Mouse (Mus musculus): ENCODE measurements around the gene Plk2. TPM values are rescaled to one million over a fixed set of nuclear protein-coding genes. Genes with fewer than 3 reads are reported as not detected.
"Not testable (repeated sequence)": the region's sequence is repeated elsewhere in the genome, so short reads cannot be mapped to it uniquely, and the experiment has no call there.

Plk2 gene
- polyA plus RNA-seq, 1 experiment from 2014 or later = 121 TPM

GRCm38 (mm10) chr13:110392631-110393030 is 2.2 kb upstream of the Plk2 start:
- Histone ChIP-seq H3K4me3 (no peak overlapping the region), H3K4me1 (replicated peaks) (peaks cover 8% of the 10 kb centered on the region), H3K36me3 (peaks cover 3% of the 10 kb centered on the region), H3K9me3 (peaks cover 3% of the 10 kb centered on the region; the same call in 1 of the 2 replicates), H3K4me2 (no peak overlapping the region), H3K9ac (no peak overlapping the region), H3K27me3 (no peaks in the 10 kb centered on the region), H3K27ac (no peak overlapping the region)
- ATAC-seq (ENCODE audit: low FRiP score) = no peak
- WGBS = 47% methylated on average over 3 of the region's 3 CpGs

- H3K4me1 ChIP-seq (replicated peaks) = peaks cover 25% of the 10 kb centered on the region
- peak overlapping the region; percentile 93 for H3K27ac ChIP-seq
- under 1% methylated on average over 39 of the region's 41 CpGs for WGBS
- peak overlapping the region; percentile 97 for H3K9ac ChIP-seq
- peak; percentile 36 for ATAC-seq (ENCODE audit: low FRiP score)
- peaks cover 29% of the 10 kb centered on the region for H3K36me3 ChIP-seq
- H3K4me2 ChIP-seq = peak overlapping the region; percentile 96
- H3K27me3 ChIP-seq = no peaks in the 10 kb centered on the region
- H3K9me3 ChIP-seq = no peaks in the 10 kb centered on the region
- H3K4me3 ChIP-seq = peak overlapping the region; percentile 76
Measured at GRCm38 (mm10) chr13:110395179-110395794, 441 bp downstream of the Plk2 start.

DNA sequence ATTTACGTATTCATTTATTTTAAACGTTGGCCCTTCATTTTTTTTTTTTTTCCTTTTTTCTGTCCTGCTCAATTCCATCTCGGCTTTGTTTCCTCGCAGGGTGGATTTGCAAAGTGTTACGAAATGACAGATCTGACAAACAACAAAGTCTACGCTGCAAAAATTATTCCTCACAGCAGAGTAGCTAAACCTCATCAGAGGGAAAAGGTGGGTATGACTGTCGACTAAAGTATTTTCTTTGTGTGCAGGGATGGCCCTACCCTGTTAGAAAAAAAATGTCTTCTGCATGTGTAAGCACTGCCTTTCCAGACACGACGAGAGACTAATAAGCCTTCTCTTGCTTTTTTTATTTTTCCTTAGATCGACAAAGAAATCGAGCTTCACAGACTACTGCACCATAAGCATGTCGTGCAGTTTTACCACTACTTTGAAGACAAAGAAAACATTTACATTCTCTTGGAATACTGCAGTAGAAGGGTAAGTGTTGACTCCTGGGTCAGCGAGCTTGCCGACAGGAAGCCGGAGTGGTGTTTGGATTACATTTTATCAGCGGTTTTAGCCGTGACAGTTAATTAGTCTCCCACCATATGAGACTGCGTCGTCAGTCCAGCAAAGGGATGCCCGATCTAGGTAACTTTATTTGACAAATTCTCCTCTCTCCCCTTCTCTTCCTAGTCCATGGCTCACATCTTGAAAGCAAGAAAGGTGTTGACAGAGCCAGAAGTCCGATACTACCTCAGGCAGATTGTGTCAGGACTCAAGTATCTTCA is 1.3 kb downstream of the Plk2 start:
- no peak for ATAC-seq (ENCODE audit: low FRiP score)
- peaks cover 38% of the 10 kb centered on the region for H3K36me3 ChIP-seq
- peak overlapping the region; percentile 93 for H3K27ac ChIP-seq
- no peaks in the 10 kb centered on the region for H3K27me3 ChIP-seq
- 23% methylated on average over 21 of the region's 21 CpGs for WGBS
- H3K4me2 ChIP-seq = peak overlapping the region; percentile 96
- no peaks in the 10 kb centered on the region for H3K9me3 ChIP-seq
- peak overlapping the region; percentile 76 for H3K4me3 ChIP-seq
- peaks cover 25% of the 10 kb centered on the region for H3K4me1 ChIP-seq (replicated peaks)
- peak overlapping the region; percentile 97 for H3K9ac ChIP-seq

- H3K27ac ChIP-seq = no peak overlapping the region
- H3K9me3 ChIP-seq = no peaks in the 10 kb centered on the region
- 87% methylated on average over 8 of the region's 8 CpGs for WGBS
- H3K9ac ChIP-seq = 0 out of 2 replicates have a peak overlapping the region, but pooled peaks have one; percentile 31
- H3K4me3 ChIP-seq = peak overlapping the region; percentile 16
- no peak for ATAC-seq (ENCODE audit: low FRiP score)
- H3K27me3 ChIP-seq = no peaks in the 10 kb centered on the region
- peak overlapping the region; percentile 96 for H3K4me2 ChIP-seq
- H3K36me3 ChIP-seq = peaks cover 42% of the 10 kb centered on the region
- peaks cover 25% of the 10 kb centered on the region for H3K4me1 ChIP-seq (replicated peaks)
Measured at GRCm38 (mm10) chr13:110397750-110398149, 2.9 kb downstream of the Plk2 start.

GRCm38 (mm10) chr13:110398513-110399270 is 3.8 kb downstream of the Plk2 start:
- H3K36me3 ChIP-seq = peaks cover 42% of the 10 kb centered on the region
- no peak for ATAC-seq (ENCODE audit: low FRiP score)
- peak overlapping the region; percentile 16 for H3K4me3 ChIP-seq
- peaks cover 25% of the 10 kb centered on the region for H3K4me1 ChIP-seq (replicated peaks)
- H3K27me3 ChIP-seq = no peaks in the 10 kb centered on the region
- H3K4me2 ChIP-seq = peak overlapping the region; percentile 96
- no peaks in the 10 kb centered on the region for H3K9me3 ChIP-seq
- no peak overlapping the region for H3K9ac ChIP-seq
- no peak overlapping the region for H3K27ac ChIP-seq
- 73% methylated on average over 24 of the region's 24 CpGs for WGBS

GRCm38 (mm10) chr13:110401443-110401842 is 6.6 kb downstream of the Plk2 start:
- 88% methylated on average over 3 of the region's 3 CpGs for WGBS
- Histone ChIP-seq H3K4me2 (no peak overlapping the region), H3K4me3 (no peak overlapping the region), H3K27ac (no peak overlapping the region), H3K36me3 (peaks cover 42% of the 10 kb centered on the region), H3K27me3 (no peaks in the 10 kb centered on the region), H3K9me3 (no peaks in the 10 kb centered on the region), H3K4me1 (replicated peaks) (peaks cover 28% of the 10 kb centered on the region), H3K9ac (no peak overlapping the region)
- no peak for ATAC-seq (ENCODE audit: low FRiP score)

DNA sequence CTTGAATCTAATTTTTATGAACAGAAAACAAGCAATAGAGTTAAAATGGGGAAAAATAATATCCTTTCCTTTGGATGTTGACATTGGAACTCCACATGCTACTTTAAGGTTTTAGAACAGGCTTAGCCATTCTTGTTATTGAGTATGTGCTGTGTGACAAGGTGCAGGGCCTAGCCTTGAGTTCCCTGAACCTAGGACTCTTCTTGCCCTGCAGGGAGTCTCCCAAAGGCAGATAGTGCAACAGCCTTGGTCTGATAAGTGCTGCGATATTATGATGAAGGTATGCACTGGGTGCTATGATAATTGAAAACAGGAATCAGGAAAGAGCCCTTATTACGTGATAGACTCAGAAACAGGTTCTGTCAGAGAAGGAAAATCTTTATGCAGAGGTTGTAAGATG is 7.0 kb downstream of the Plk2 start:
- WGBS = 91% methylated on average over 2 of the region's 2 CpGs
- Histone ChIP-seq H3K27ac (no peak overlapping the region), H3K27me3 (no peaks in the 10 kb centered on the region), H3K4me2 (no peak overlapping the region), H3K4me3 (no peak overlapping the region), H3K36me3 (peaks cover 42% of the 10 kb centered on the region), H3K9me3 (no peaks in the 10 kb centered on the region), H3K4me1 (replicated peaks) (peaks cover 25% of the 10 kb centered on the region), H3K9ac (no peak overlapping the region)
- no peak for ATAC-seq (ENCODE audit: low FRiP score)

DNA sequence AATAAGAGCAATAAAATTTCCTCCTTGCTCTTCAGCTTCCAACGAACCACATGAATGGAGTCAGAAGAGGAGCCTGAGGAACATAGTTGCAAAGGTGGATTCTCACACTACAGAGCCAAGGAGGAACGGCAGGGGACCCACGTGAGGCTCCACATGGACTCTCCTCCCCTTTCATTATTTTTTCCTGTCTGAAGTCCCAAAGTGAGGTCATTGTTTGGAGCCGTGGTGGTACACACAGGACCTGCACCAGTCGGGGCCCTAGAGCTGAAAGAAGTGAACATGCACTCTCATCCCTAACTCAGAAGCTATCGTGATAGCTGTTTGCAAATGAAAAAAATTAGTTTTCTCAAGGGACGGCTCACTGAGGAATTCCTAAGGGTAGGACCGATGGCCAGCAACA is 9.2 kb downstream of the Plk2 start:
- Histone ChIP-seq H3K4me2 (no peak overlapping the region), H3K4me1 (replicated peaks) (peaks cover 5% of the 10 kb centered on the region; the same call in 1 of the 2 replicates), H3K27me3 (no peaks in the 10 kb centered on the region), H3K27ac (no peak overlapping the region), H3K9ac (no peak overlapping the region), H3K36me3 (peaks cover 24% of the 10 kb centered on the region), H3K4me3 (no peak overlapping the region), H3K9me3 (no peaks in the 10 kb centered on the region)
- 71% methylated on average over 8 of the region's 8 CpGs for WGBS
- no peak for ATAC-seq (ENCODE audit: low FRiP score)

- H3K9me3 ChIP-seq; H3K4me3 ChIP-seq; H3K4me2 ChIP-seq; ATAC-seq (ENCODE audit: low FRiP score); H3K27me3 ChIP-seq; H3K27ac ChIP-seq; H3K9ac ChIP-seq; H3K4me1 ChIP-seq (replicated peaks): not testable (repeated sequence)
- H3K36me3 ChIP-seq = peaks cover 18% of the 10 kb centered on the region
- 89% methylated on average over 5 of the region's 5 CpGs for WGBS
Measured at GRCm38 (mm10) chr13:110404686-110405085, 9.8 kb downstream of the Plk2 start.

- Histone ChIP-seq H3K4me3 (no peak overlapping the region), H3K27me3 (no peaks in the 10 kb centered on the region), H3K27ac (no peak overlapping the region), H3K9ac (no peak overlapping the region), H3K36me3 (peaks cover 4% of the 10 kb centered on the region), H3K4me1 (replicated peaks) (0 out of 2 replicates have a peak, but pooled peaks cover 3% of the 10 kb centered on the region), H3K9me3 (no peaks in the 10 kb centered on the region), H3K4me2 (no peak overlapping the region)
- ATAC-seq (ENCODE audit: low FRiP score) = 0 out of 2 replicates have a peak, but pooled peaks have one; percentile 32
- WGBS = 75% methylated on average over 5 of the region's 5 CpGs
Measured at GRCm38 (mm10) chr13:110406152-110406551, 11.3 kb downstream of the Plk2 start.

DNA sequence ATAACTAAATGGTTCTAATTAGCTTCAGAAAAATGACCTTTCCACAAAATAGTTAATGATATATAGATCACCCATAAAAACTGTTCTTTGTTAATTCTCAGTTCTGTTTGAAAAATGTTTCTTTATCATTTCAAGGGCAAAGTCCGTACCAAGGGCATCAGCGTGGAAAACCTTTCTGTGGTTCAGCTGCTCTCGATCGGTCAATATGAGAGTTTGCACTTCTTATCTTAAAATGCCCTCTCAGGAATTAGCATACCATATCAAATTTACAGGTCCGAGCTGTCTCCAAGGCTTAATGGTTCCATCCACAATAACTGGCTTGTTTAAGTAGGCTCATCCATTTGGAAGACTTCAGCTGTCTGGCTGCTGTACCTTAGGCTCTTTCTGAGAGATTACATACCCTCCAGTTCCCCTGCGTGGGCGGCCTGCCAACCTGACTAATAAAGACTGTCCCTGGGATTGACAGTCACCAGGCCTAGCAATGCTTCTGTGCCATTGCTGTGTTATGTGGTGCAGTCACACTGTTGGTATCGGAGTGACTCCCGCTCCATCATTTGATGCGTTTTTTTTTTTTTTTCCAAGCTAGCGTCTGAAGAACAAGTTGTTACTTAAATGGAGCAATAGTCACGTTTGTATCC is 17.8 kb downstream of the Plk2 start:
- no peak overlapping the region for H3K4me3 ChIP-seq
- no peaks in the 10 kb centered on the region for H3K27me3 ChIP-seq
- no peak overlapping the region for H3K27ac ChIP-seq
- 79% methylated on average over 12 of the region's 12 CpGs for WGBS
- ATAC-seq (ENCODE audit: low FRiP score) = 0 out of 2 replicates have a peak, but pooled peaks have one; percentile 46
- no peak overlapping the region for H3K4me2 ChIP-seq
- no peak overlapping the region for H3K9ac ChIP-seq
- H3K4me1 ChIP-seq (replicated peaks) = no peaks in the 10 kb centered on the region
- no peaks in the 10 kb centered on the region for H3K36me3 ChIP-seq
- no peaks in the 10 kb centered on the region for H3K9me3 ChIP-seq

- H3K4me3 ChIP-seq = no peak overlapping the region
- H3K27me3 ChIP-seq = no peaks in the 10 kb centered on the region
- H3K4me1 ChIP-seq (replicated peaks) = no peaks in the 10 kb centered on the region
- H3K9ac ChIP-seq = no peak overlapping the region
- H3K36me3 ChIP-seq = no peaks in the 10 kb centered on the region
- ATAC-seq (ENCODE audit: low FRiP score) = no peak
- H3K27ac ChIP-seq = no peak overlapping the region
- H3K9me3 ChIP-seq = no peaks in the 10 kb centered on the region
- 89% methylated on average over 5 of the region's 5 CpGs for WGBS
- no peak overlapping the region for H3K4me2 ChIP-seq
Measured at GRCm38 (mm10) chr13:110418656-110419055, 23.8 kb downstream of the Plk2 start.
